Mouse (Mus musculus) stomach, postnatal 0 days (tissue): ENCODE measurements at regions not wholly inside any gene's neighbourhood (a gene's known extent, or its start where the extent isn't known, plus 50 kb on each side); places are given as distances from the start of the nearest gene placed in this dataset.

Source experiments
- ATAC-seq: fragments of 200-750 bp; cut with Nextera tagmentation; 2 replicates; pipeline ENCODE4 v1.8.0; 2017; ENCODE audit not compliant: low FRiP score, low TSS enrichment
- DNase-seq: peaks from one replicate; pipeline ENCODE4 v3.0.0-alpha.2; 2016; ENCODE audit warnings: low spot score
- H3K27ac ChIP-seq: fragments of 300-500 bp; sonication (generic); replicated peaks from 2 replicates; pipeline ENCODE4 v1.5.1; 2014; ENCODE audit warnings: mild to moderate bottlenecking, control low read depth
- H3K27me3 ChIP-seq: fragments of 300-500 bp; sonication (generic); 2 replicates; pipeline ENCODE4 v1.6.1; 2014; ENCODE audit warnings: low read length; ENCODE audit not compliant: control insufficient read depth, insufficient read depth
- H3K36me3 ChIP-seq: fragments of 300-500 bp; sonication (generic); 2 replicates; pipeline ENCODE4 v1.6.1; 2014; ENCODE audit warnings: low read length, mixed read lengths; ENCODE audit not compliant: control insufficient read depth, insufficient read depth
- H3K4me1 ChIP-seq: fragments of 300-500 bp; sonication (generic); replicated peaks from 2 replicates; pipeline ENCODE4 v1.6.1; 2014; ENCODE audit warnings: antibody characterized with exemption; ENCODE audit not compliant: control insufficient read depth, insufficient read depth
- H3K4me2 ChIP-seq: fragments of 300-500 bp; sonication (generic); replicated peaks from 2 replicates; pipeline ENCODE4 v1.6.1; 2014; ENCODE audit warnings: low read depth, mild to moderate bottlenecking, control low read depth, moderate library complexity
- H3K4me3 ChIP-seq: fragments of 300-500 bp; sonication (generic); 2 replicates; pipeline ENCODE4 v1.5.1; 2014; ENCODE audit warnings: low read depth, low read length, control low read depth
- H3K9ac ChIP-seq: fragments of 300-500 bp; sonication (generic); 2 replicates; pipeline ENCODE4 v1.6.1; 2014; ENCODE audit warnings: mild to moderate bottlenecking, low read length, control low read depth, mixed read lengths
- H3K9me3 ChIP-seq: fragments of 300-500 bp; sonication (generic); 2 replicates; pipeline ENCODE4 v1.6.1; 2016; ENCODE audit warnings: low read length; ENCODE audit not compliant: control insufficient read depth
- CTCF ChIP-seq: IDR thresholded peaks from 2 replicates; pipeline ENCODE4 v1.5.1; 2016; ENCODE audit warnings: antibody characterized with exemption, low read depth, mild to moderate bottlenecking, moderate library complexity
- EP300 ChIP-seq: optimal IDR thresholded peaks from 2 replicates; pipeline ENCODE3; 2016; ENCODE audit warnings: antibody characterized with exemption
- WGBS: fragments of 180-500 bp; shearing (Covaris S2); extraction: QIAGEN DNeasy Blood & Tissue Kit; methylation state at CpG from one replicate; pipeline ENCODE4 v1.1.7; 2014; 5-methylcytosine and 5-hydroxymethylcytosine counted together

DNA sequence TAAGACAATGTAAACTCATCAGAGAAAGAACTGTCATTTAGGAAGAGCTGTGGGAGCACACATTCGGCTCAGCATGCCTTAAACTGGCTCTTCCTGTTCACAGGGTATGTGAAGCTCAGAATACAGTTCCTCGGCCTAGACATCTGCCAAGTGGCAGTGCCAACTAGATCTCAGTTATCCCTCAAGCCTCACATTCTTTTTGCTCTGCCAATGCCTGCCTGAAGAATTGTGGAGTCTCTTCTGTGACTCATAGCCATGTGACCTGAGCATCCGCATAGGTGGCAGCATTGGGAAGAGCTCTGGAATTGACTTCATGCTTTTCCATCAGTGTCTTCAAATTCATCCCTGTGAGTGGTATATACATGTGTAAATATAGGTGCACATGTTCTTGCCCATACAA is 59.7 kb downstream of the Prlhr start:
- Histone ChIP-seq H3K27ac (no peak overlapping the region), H3K4me3 (no peak overlapping the region), H3K9ac (no peak overlapping the region), H3K9me3 (no peaks in the 10 kb centered on the region), H3K4me2 (no peak overlapping the region), H3K36me3 (no peaks in the 10 kb centered on the region), H3K4me1 (no peaks in the 10 kb centered on the region), H3K27me3 (no peaks in the 10 kb centered on the region)
- ATAC-seq: no peak
- no peak for DNase-seq
- WGBS: 82% methylated on average over 3 of the region's 3 CpGs
- no peak for TF ChIP-seq EP300
- TF ChIP-seq CTCF: no peak

DNA sequence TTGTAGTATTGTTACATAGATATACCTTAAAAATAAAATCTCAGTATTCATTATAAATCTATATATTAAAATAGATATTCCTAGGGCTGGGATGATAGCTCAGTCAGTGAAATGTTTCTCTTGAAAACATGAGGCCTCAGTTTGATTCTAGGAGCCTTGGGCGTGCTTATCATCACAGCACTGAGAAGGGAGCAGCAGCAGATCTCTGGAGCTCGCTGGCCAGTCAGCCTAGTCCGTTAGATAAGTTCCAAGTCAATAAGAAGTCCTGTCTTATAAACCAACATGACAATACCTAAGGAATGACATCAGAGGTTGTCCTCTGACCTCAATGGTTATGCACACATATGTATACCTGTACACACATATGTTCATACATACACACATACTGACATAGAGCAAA is 68.7 kb downstream of the Prlhr start:
- TF ChIP-seq EP300 (no peak), CTCF (no peak)
- 57% methylated on average over 3 of the region's 3 CpGs for WGBS
- Histone ChIP-seq H3K27me3 (no peaks in the 10 kb centered on the region), H3K4me3 (no peak overlapping the region), H3K4me2 (no peak overlapping the region), H3K9me3 (no peaks in the 10 kb centered on the region), H3K36me3 (no peaks in the 10 kb centered on the region), H3K4me1 (no peaks in the 10 kb centered on the region), H3K9ac (no peak overlapping the region), H3K27ac (no peak overlapping the region)
- DNase-seq (no peak), ATAC-seq (no peak)

DNA sequence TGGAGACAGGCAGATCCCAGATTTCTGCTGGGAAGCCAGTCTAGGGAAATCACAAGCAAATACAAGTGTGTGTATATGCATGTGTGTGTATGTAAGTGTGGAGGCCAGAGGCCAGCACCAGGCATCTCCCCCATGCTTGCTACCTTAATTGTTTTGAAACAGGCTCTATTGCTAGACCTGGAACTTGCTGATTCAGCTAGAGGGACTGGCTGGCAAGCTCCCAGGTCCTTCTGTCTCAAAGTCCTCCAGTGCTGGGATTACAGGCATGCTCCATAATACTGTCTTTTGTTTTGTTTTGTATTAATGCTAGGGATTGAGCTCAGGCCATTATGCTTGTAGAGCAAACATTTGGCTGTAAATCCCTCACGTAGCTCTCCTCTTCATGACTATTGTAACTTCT is 70.4 kb downstream of the Prlhr start:
- ATAC-seq: no peak
- H3K9ac ChIP-seq: no peak overlapping the region
- H3K4me1 ChIP-seq: no peaks in the 10 kb centered on the region
- DNase-seq: no peak
- no peaks in the 10 kb centered on the region for H3K36me3 ChIP-seq
- H3K4me3 ChIP-seq: no peak overlapping the region
- H3K27ac ChIP-seq: no peak overlapping the region
- no peaks in the 10 kb centered on the region for H3K9me3 ChIP-seq
- no peaks in the 10 kb centered on the region for H3K27me3 ChIP-seq
- no peak overlapping the region for H3K4me2 ChIP-seq
- 26% methylated on average over 1 of the region's 1 CpGs for WGBS
- TF ChIP-seq CTCF: no peak
- TF ChIP-seq EP300: no peak

DNA sequence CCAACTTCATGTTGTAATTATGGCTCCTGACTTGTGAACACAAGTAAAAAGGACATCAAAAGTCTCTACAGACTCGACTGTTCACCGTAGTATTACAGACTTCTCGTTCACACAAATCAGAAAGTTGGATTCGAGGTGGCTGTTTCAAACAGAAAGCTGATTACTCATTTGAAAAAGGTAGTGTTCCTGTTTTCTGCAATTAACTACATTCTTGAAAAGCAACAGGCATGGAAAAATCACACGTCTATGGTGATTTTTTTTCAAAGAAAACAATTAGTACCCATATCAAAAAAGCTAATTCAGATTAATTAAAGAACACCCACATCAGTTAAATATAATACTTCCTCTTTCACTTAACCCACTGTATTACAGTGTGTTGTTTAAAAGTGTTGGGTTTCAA is 71.5 kb downstream of the Prlhr start:
- Histone ChIP-seq H3K9ac (no peak overlapping the region), H3K4me3 (no peak overlapping the region), H3K9me3 (no peaks in the 10 kb centered on the region), H3K4me1 (no peaks in the 10 kb centered on the region), H3K4me2 (no peak overlapping the region), H3K27me3 (no peaks in the 10 kb centered on the region), H3K27ac (no peak overlapping the region), H3K36me3 (no peaks in the 10 kb centered on the region)
- no peak for ATAC-seq
- TF ChIP-seq CTCF: no peak
- DNase-seq: no peak
- WGBS: 79% methylated on average over 5 of the region's 5 CpGs

DNA sequence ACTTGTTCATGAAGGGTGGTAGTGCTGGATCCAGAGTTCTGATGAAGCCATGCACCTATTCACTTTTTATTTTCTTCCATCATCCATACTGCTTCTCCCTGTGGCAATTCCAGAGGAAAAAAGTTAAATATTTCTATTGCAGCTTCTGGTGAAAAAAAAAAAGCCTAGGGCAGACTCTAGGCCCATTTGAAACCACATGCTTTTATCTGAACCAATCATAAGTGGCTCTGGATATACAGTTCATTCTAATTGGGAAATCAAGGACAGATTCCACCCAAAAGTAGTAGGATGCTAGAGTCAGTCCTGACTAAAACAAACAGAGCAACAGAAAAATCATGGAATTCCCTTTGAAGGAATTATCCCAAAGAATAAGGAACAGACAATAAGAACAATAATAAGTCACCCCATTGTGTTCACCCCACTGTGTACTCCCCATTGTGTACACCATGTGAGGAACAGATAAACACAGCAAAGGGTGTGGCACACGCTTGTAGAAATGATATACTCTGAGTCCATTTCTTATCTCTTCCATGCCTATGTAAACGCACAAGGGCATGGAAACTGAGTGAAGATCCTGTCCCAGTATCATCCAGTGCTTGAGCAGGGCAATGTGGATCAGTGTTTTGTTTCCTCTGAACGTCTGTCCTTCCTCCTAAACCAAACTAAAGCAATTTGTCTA is 81.4 kb downstream of the Prlhr start:
- Histone ChIP-seq H3K4me2 (no peak overlapping the region), H3K27ac (no peak overlapping the region), H3K27me3 (no peaks in the 10 kb centered on the region), H3K9ac (no peak overlapping the region), H3K9me3 (no peaks in the 10 kb centered on the region), H3K4me3 (no peak overlapping the region), H3K4me1 (no peaks in the 10 kb centered on the region), H3K36me3 (no peaks in the 10 kb centered on the region)
- DNase-seq: no peak
- 47% methylated on average over 3 of the region's 3 CpGs for WGBS
- TF ChIP-seq EP300 (no peak), CTCF (no peak)
- ATAC-seq: no peak

DNA sequence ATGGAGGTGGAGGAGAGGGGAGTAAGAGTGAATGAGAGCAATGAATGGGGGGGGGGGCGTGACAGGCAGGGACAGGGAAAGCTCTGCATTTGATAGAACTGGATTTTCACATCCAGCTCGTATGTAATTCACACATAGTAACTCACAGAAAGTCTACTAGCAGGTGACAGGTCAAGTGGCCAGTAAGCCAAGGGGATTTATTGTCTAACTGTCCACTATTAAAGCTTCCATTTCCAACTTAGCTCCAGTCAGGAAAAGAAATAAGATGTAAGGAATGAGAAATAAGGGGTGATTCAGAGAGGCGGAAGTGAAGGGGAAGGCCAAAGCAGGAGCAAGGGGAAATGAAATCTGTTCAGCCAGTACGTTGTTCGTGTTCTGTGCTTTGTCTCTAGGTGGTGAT is 83.4 kb downstream of the Prlhr start:
- WGBS: 65% methylated on average over 5 of the region's 5 CpGs
- TF ChIP-seq EP300: no peak
- no peak for TF ChIP-seq CTCF
- H3K9me3 ChIP-seq: no peaks in the 10 kb centered on the region

More for the DNA sequence above, 83.4 kb downstream of the Prlhr start:
- no peak overlapping the region for H3K27ac ChIP-seq
- H3K4me2 ChIP-seq: no peak overlapping the region
- H3K9ac ChIP-seq: no peak overlapping the region
- no peak overlapping the region for H3K4me3 ChIP-seq
- ATAC-seq (no peak), DNase-seq (no peak)
- no peaks in the 10 kb centered on the region for H3K36me3 ChIP-seq
- H3K27me3 ChIP-seq: no peaks in the 10 kb centered on the region
- H3K4me1 ChIP-seq: no peaks in the 10 kb centered on the region
